Mouse (Mus musculus): ENCODE measurements around the gene Ogfod3. TPM values are rescaled to one million over a fixed set of nuclear protein-coding genes. Genes with fewer than 3 reads are reported as not detected.
A peak's percentile ranks its signal among the peaks of the same experiment; 100 is the strongest.

The Ogfod3 gene
- total RNA-seq (2014; rRNA removed) (7.1 and 9.0 TPM in 2 replicates), polyA plus RNA-seq (2015; fragmentation: Nextera tagmentation; extraction: Ambion mirVana) (16.8 and 21.4 TPM in 2 replicates)

- Histone ChIP-seq H3K9ac (peak within 1 kb of the TSS; percentile 78), H3K27ac (ENCODE audit: low read depth, low read length) (peak within 1 kb of the TSS; percentile 81), H3K9me3 (ENCODE audit: low read length) (no peaks in the 10 kb centered on the region), H3K4me2 (ENCODE audit: low read depth) (peak within 1 kb of the TSS; percentile 71), H3K4me3 (ENCODE audit: low read depth, low read length) (peak within 1 kb of the TSS; percentile 61), H3K27me3 (ENCODE audit: insufficient read depth, low read length) (no peaks in the 10 kb centered on the region), H3K4me1 (ENCODE audit: insufficient read depth) (no peaks in the 10 kb centered on the region), H3K36me3 (ENCODE audit: insufficient read depth) (peaks cover 6% of the 10 kb centered on the region; the same call in 1 of the 2 replicates)
- TF ChIP-seq CTCF (IDR thresholded peaks at IDR 0.05; ENCODE audit: low read depth): no peak
- peak; percentile 97 for DNase-seq
- WGBS: under 1% methylated on average over 69 of the region's 70 CpGs
- ATAC-seq: peak; percentile 95
Measured at GRCm38 (mm10) chr11:121204161-121205006, at the start of gene Ogfod3, which contains the start of gene Hexdc. Gene Ogfod3, minus strand, starts transcription at chr11:121204711. Gene Hexdc, plus strand, starts transcription at chr11:121204433.

GRCm38 (mm10) chr11:121250196-121250595 lies 45.7 kb upstream of the Ogfod3 start:
- Histone ChIP-seq H3K4me2 (ENCODE audit: low read depth) (no peak overlapping the region), H3K9me3 (ENCODE audit: low read length) (no peaks in the 10 kb centered on the region), H3K27ac (ENCODE audit: low read depth, low read length) (no peak overlapping the region), H3K9ac (no peak overlapping the region), H3K4me1 (ENCODE audit: insufficient read depth) (no peaks in the 10 kb centered on the region), H3K27me3 (ENCODE audit: insufficient read depth, low read length) (no peaks in the 10 kb centered on the region), H3K36me3 (ENCODE audit: insufficient read depth) (peaks cover 91% of the 10 kb centered on the region), H3K4me3 (ENCODE audit: low read depth, low read length) (no peak overlapping the region)
- no peak for TF ChIP-seq CTCF (IDR thresholded peaks at IDR 0.05; ENCODE audit: low read depth)
- WGBS: 90% methylated on average over 8 of the region's 8 CpGs
- ATAC-seq: no peak
- DNase-seq: no peak

- Histone ChIP-seq H3K9me3 (ENCODE audit: low read length) (no peaks in the 10 kb centered on the region), H3K9ac (no peak overlapping the region), H3K27ac (ENCODE audit: low read depth, low read length) (no peak overlapping the region), H3K36me3 (ENCODE audit: insufficient read depth) (peaks cover 48% of the 10 kb centered on the region), H3K4me1 (ENCODE audit: insufficient read depth) (peaks cover 19% of the 10 kb centered on the region), H3K4me2 (ENCODE audit: low read depth) (no peak overlapping the region), H3K27me3 (ENCODE audit: insufficient read depth, low read length) (no peaks in the 10 kb centered on the region), H3K4me3 (ENCODE audit: low read depth, low read length) (no peak overlapping the region)
- no peak for ATAC-seq
- TF ChIP-seq CTCF (IDR thresholded peaks at IDR 0.05; ENCODE audit: low read depth): no peak
- 94% methylated on average over 2 of the region's 2 CpGs for WGBS
- DNase-seq: no peak
Measured at GRCm38 (mm10) chr11:121239669-121240068, 35.2 kb upstream of the Ogfod3 start.

- Histone ChIP-seq H3K27me3 (ENCODE audit: insufficient read depth, low read length) (no peaks in the 10 kb centered on the region), H3K27ac (ENCODE audit: low read depth, low read length) (peak overlapping the region; percentile 86), H3K4me1 (ENCODE audit: insufficient read depth) (peaks cover 19% of the 10 kb centered on the region), H3K36me3 (ENCODE audit: insufficient read depth) (peaks cover 27% of the 10 kb centered on the region), H3K4me3 (ENCODE audit: low read depth, low read length) (peak overlapping the region; percentile 68), H3K4me2 (ENCODE audit: low read depth) (peak overlapping the region; percentile 56), H3K9me3 (ENCODE audit: low read length) (no peaks in the 10 kb centered on the region), H3K9ac (peak overlapping the region; percentile 78)
- peak; percentile 58 for DNase-seq
- 3% methylated on average over 28 of the region's 28 CpGs for WGBS
- peak; percentile 55 for TF ChIP-seq CTCF (IDR thresholded peaks at IDR 0.05; ENCODE audit: low read depth)
- no peak for ATAC-seq
Measured at GRCm38 (mm10) chr11:121237345-121238128, 33.0 kb upstream of the Ogfod3 start.

GRCm38 (mm10) chr11:121236564-121237344 lies 32.2 kb upstream of the Ogfod3 start, which contains the start of gene Narf:
Gene Narf, plus strand, starts transcription at chr11:121237253.
- 1% methylated on average over 50 of the region's 50 CpGs for WGBS
- ATAC-seq (peak; percentile 100), DNase-seq (peak; percentile 99)
- Histone ChIP-seq H3K4me2 (ENCODE audit: low read depth) (peak within 1 kb of the TSS; percentile 56), H3K4me1 (ENCODE audit: insufficient read depth) (peaks cover 19% of the 10 kb centered on the region), H3K27ac (ENCODE audit: low read depth, low read length) (peak within 1 kb of the TSS; percentile 86), H3K9ac (peak within 1 kb of the TSS; percentile 78), H3K9me3 (ENCODE audit: low read length) (no peaks in the 10 kb centered on the region), H3K4me3 (ENCODE audit: low read depth, low read length) (peak within 1 kb of the TSS; percentile 68), H3K36me3 (ENCODE audit: insufficient read depth) (peaks cover 19% of the 10 kb centered on the region), H3K27me3 (ENCODE audit: insufficient read depth, low read length) (no peaks in the 10 kb centered on the region)
- TF ChIP-seq CTCF (IDR thresholded peaks at IDR 0.05; ENCODE audit: low read depth): peak; percentile 85

Data from forebrain, postnatal 0 days (tissue).